Mouse (Mus musculus) liver, postnatal 0 days (tissue): Measurements from ENCODE around the gene Troap.

Experiments
- CTCF ChIP-seq: sonication (generic); IDR thresholded peaks from 2 replicates; pipeline ENCODE4 v1.5.1; 2016; ENCODE audit warnings: antibody characterized with exemption, low read depth
- EP300 ChIP-seq: IDR thresholded peaks from 2 replicates; pipeline ENCODE4 v1.6.1; 2016; ENCODE audit warnings: antibody characterized with exemption, low read depth, mild to moderate bottlenecking

DNA sequence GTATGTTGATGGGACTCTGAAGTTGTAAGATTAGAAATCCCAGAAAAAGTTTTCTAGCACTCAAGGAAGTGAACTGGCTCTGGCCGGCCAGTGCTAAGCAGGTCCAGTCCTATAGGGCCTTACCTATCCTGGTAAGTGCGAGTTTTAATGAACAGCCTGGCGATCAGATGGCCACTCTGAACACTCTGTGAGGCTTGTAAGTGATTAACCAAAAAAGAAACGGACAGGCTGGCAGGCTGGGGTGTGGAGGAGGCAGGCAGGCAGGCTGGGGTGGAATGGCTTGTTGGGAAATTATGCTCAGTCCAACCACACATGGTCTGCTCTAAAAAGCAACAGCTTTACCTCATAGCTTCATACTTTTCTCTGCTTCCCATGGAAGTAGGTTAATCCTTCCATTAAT, 38.9 kb upstream of the Troap start:
- no peak for TF ChIP-seq CTCF
- TF ChIP-seq EP300, result no peak
